Mouse (Mus musculus) layer of hippocampus, postnatal 14 days (tissue): ENCODE data around the gene Nmral1. TPM values are rescaled to one million over a fixed set of nuclear protein-coding genes. Genes with fewer than 3 reads are reported as not detected.

Source experiments
- DNase-seq, 2 experiments: peaks; one replicate each; pipeline ENCODE4 v3.0.0; 2021 to 2022; ENCODE audit warnings: low spot score in 2 of 2, mixed read lengths in 1 of 2
- total RNA-seq, 2 experiments: library from RNA; stranded (reverse); gene quantifications; 2 replicates each; pipeline ENCODE4 v1.2.3; 2021

The Nmral1 gene
- total RNA-seq, 2 experiments from 2014 or later = 11.7 to 11.9 TPM

DNA sequence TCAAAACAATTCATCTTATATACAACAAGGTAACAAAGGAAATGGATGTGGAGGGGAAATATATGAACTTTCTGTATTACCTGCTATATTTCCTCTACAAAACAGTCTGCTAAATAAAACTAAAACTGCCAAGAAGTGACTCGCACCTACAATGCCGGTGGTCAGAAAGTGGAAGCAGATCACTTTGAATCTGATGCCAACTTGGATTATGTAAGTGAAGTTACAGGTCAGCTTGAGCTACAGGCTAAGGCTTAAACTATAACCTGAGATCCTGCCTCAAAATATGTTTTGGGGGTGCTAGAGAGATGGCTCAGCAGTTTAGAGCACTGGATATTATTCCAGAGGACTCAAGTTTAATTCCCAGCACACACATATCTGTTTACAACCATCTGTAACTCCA, 53.4 kb downstream of the Nmral1 start:
- no peak for DNase-seq

DNA sequence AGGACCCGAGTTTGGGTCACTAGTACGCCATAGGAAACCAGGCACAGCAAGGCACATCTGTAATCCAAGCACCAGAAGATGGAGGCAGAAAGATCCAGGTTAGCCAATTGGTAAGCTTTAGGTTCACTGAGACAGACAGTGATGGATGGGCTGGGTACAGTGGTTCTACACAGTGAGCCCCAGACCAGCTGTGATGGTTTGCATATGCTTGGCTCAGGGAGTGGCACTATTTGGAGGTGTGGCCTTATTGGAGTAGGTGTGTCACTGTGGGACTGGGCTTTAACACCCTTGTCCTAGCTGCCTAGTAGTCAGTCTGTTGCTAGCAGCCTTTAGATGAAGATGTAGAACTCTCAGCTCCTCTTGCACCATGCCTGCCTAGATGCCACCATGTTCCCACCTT, 55.4 kb downstream of the Nmral1 start:
- DNase-seq = no peak

DNA sequence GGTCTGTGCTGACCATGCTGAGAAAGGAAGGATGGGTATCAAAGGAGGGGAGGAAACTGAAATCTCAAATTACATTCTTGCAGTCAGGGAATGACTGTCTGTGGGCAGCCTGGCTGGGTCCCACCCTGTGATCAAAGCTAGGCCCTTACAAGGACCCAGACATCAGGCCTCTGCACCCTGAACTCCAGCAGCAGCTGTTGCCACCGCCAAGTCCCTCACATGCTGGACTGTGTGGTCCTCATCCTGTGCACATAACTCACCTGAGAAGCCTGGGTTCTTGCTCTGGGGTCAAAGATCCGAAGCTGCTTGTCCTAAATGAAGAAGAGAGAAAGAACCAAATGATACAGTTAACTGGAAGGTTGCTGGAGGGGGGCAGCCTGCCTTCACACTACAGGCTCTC, 57.6 kb downstream of the Nmral1 start:
- DNase-seq = no peak

Other genes with a start within 250 kb of the Nmral1 start
- 10 to 100 TPM; 24.0 to 24.2 TPM for gene Srl, start 177.5 kb downstream of the Nmral1 start, total RNA-seq
- 1 to 10 TPM; 3.2 to 4.5 TPM for gene Tfap4, start 159.5 kb downstream of the Nmral1 start, total RNA-seq
- 10 to 100 TPM; 19.8 to 30.5 TPM for gene Glis2, start 124.6 kb downstream of the Nmral1 start, total RNA-seq
- 10 to 100 TPM; 69.5 to 80.1 TPM for gene Pam16, start 94.4 kb downstream of the Nmral1 start, total RNA-seq
- 1 to 10 TPM; 6.4 to 9.0 TPM for gene Vasn, start 79.4 kb downstream of the Nmral1 start, total RNA-seq
- gene Dnaja3, start 79.4 kb downstream of the Nmral1 start, total RNA-seq = 10 to 100 TPM; 61.0 to 66.2 TPM
- gene Coro7, start 39.6 kb downstream of the Nmral1 start, total RNA-seq = 10 to 100 TPM; 95.7 to 95.9 TPM
- gene Hmox2, start 7.0 kb upstream of the Nmral1 start, total RNA-seq = 10 to 100 TPM; 81.9 to 84.3 TPM
- 100 to 1,000 TPM; 188 to 191 TPM for gene Cdip1, start 70.9 kb upstream of the Nmral1 start, total RNA-seq
- gene 4930562C15Rik, start 116.1 kb upstream of the Nmral1 start, total RNA-seq = not detected
- 10 to 100 TPM; 80.1 to 84.6 TPM for gene Ubald1, start 161.0 kb upstream of the Nmral1 start, total RNA-seq
- 100 to 1,000 TPM; 190 to 194 TPM for gene Mgrn1, start 166.9 kb upstream of the Nmral1 start, total RNA-seq
- gene Nudt16l1, start 219.4 kb upstream of the Nmral1 start, total RNA-seq = 10 to 100 TPM; 75.5 to 77.1 TPM
- 10 to 100 TPM; 57.1 to 58.6 TPM for gene Anks3, start 244.8 kb upstream of the Nmral1 start, total RNA-seq